Mouse (Mus musculus) spleen, adult 2 months (tissue): ENCODE data around the gene Cdc20b. TPM values are rescaled to one million over a fixed set of nuclear protein-coding genes. Genes with fewer than 3 reads are reported as not detected.
"Not testable (repeated sequence)": the region's sequence is repeated elsewhere in the genome, so short reads cannot be mapped to it uniquely, and the experiment has no call there.

Source experiments
- DNase-seq, 2 experiments: peaks; one replicate each; pipeline versions ENCODE4 v3.0.0 to v3.0.0-alpha.2; 2012 to 2021; ENCODE audit warnings: low spot score in 2 of 2, low read depth in 1 of 2
- H3K27ac ChIP-seq: fragments of 200-500 bp; 2 replicates; pipeline ENCODE4 v1.5.1; 2012; ENCODE audit warnings: low read length, inconsistent platforms; ENCODE audit not compliant: insufficient read depth
- H3K27me3 ChIP-seq: fragments of 200-500 bp; 2 replicates; pipeline ENCODE4 v1.6.1; 2012; ENCODE audit warnings: mild to moderate bottlenecking, moderate library complexity, low read length, inconsistent platforms; ENCODE audit not compliant: control insufficient read depth, insufficient read depth
- H3K36me3 ChIP-seq: fragments of 200-500 bp; 2 replicates; pipeline ENCODE4 v1.6.1; 2012; ENCODE audit warnings: mild to moderate bottlenecking, low read length, inconsistent platforms; ENCODE audit not compliant: control insufficient read depth, insufficient read depth
- H3K4me1 ChIP-seq: fragments of 200-500 bp; 2 replicates; pipeline ENCODE4 v1.6.1; 2011; ENCODE audit warnings: inconsistent platforms; ENCODE audit not compliant: control insufficient read depth, insufficient read depth, insufficient read length
- H3K4me3 ChIP-seq: fragments of 200-500 bp; 2 replicates; pipeline ENCODE4 v1.5.1; 2011; ENCODE audit warnings: mild to moderate bottlenecking, inconsistent platforms; ENCODE audit not compliant: insufficient read depth, insufficient read length; ENCODE audit errors: extremely low read depth
- CTCF ChIP-seq: fragments of 200-500 bp; IDR thresholded peaks from 2 replicates; pipeline ENCODE4 v1.5.1; 2011; ENCODE audit warnings: mild to moderate bottlenecking, inconsistent platforms; ENCODE audit not compliant: insufficient read depth, insufficient read length, insufficient replicate concordance; ENCODE audit errors: extremely low read depth
- POLR2A ChIP-seq: fragments of 200-500 bp; IDR thresholded peaks from 2 replicates; pipeline ENCODE4 v1.6.1; 2011; ENCODE audit warnings: low read depth, low read length, inconsistent platforms
- WGBS: fragments of 180-500 bp; shearing (Covaris S2); methylation state at CpG from one replicate; pipeline ENCODE4 v1.1.7; 2018; 5-methylcytosine and 5-hydroxymethylcytosine counted together
- polyA plus RNA-seq: library from polyadenylated mRNA; depleted of rRNA; stranded (reverse); fragments of >200 nt; gene quantifications from 2 replicates; pipeline ENCODE4 v1.2.3, GENCODE M21; 2012

The Cdc20b gene
- polyA plus RNA-seq, 1 experiment = 0.26 TPM

DNA sequence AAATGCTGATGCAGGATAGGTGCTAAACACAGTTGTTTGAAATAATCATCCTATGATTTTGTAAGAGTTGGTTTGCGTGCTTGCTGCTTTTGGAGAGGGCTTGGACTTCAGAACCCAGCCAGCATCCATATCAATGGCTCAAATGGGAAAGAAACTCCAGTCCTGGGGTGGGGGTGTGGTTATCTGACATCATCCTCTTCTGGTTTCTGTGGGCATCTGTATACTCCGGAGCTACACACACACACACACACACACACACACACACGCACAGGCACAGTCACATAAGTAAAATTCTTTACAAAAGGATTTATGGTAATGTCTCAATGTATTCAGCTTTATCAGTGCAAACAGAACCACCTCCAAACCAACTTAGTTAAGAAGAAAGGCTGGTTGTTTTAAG is 34.8 kb upstream of the Cdc20b start:
- 68% methylated on average over 3 of the region's 3 CpGs for WGBS
- no peaks in the 10 kb centered on the region for H3K36me3 ChIP-seq
- peaks cover 5% of the 10 kb centered on the region for H3K4me1 ChIP-seq
- no peak for DNase-seq
- no peak overlapping the region for H3K27ac ChIP-seq
- H3K27me3 ChIP-seq = peaks cover 9% of the 10 kb centered on the region
- no peak for TF ChIP-seq CTCF
- TF ChIP-seq POLR2A = no peak
- no peak overlapping the region for H3K4me3 ChIP-seq

DNA sequence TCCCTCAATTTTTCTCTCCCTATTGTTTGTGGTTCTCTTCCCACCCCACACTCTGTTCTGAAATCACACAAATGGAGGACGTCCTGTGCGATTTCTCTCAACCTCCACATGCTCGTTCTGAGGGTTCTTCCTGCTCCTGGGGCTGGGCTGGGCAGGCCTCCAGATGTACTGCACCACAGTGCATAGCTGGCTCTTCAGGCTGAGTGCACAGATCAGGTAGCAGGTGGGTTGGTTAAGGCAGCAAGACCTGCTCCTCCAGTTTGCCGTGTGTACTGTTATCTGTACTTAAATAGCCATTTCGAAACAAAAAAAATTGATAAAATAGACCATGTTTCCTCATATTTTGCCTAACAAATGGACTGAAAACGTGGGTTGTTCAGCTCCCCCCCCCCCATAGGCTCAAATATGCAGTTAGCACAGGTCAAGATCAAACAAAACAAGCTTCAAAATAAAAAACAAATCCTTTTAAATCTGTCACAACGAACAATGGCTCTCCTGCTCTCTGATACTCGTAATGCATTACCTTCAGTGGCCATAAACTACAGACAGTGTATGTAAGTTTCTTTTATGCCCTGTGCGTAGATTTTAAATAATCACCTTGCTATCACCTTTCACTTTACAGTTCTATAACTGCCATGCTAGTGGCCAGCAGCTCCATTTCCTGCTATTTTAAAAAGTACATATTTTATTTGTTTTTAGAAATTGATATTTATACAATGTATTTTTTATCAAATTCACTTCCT is 34.2 kb upstream of the Cdc20b start:
- TF ChIP-seq CTCF = no peak
- TF ChIP-seq POLR2A = no peak
- Histone ChIP-seq H3K4me3 (no peak overlapping the region), H3K27ac (no peak overlapping the region), H3K36me3 (no peaks in the 10 kb centered on the region), H3K27me3 (peaks cover 9% of the 10 kb centered on the region), H3K4me1 (peaks cover 5% of the 10 kb centered on the region)
- no peak for DNase-seq
- 59% methylated on average over 9 of the region's 9 CpGs for WGBS

DNA sequence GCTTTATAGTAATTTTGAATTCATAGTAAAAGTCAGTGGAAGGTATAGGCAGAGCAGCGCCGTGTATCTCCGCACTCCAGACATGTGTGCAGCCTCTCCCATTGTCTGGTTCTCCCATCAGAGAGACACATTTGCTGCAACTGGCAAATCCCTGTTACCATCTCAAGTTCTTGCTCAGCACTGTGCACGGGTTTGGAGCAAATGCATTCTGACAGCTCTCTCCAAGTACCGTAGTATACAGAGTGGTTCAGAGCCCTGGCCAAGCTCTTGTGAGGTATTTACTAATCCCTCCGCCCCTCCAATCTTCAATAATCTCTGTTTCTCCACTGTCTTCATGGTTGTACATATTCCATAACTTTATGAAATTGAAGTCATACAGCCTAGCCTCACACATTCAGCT is 22.2 kb upstream of the Cdc20b start:
- 77% methylated on average over 6 of the region's 6 CpGs for WGBS
- TF ChIP-seq POLR2A (no peak), CTCF (no peak)
- no peaks in the 10 kb centered on the region for H3K27me3 ChIP-seq
- peaks cover 3% of the 10 kb centered on the region; the same call in 1 of the 2 replicates for H3K4me1 ChIP-seq
- no peaks in the 10 kb centered on the region for H3K36me3 ChIP-seq
- no peak overlapping the region for H3K27ac ChIP-seq
- DNase-seq = no peak
- H3K4me3 ChIP-seq = no peak overlapping the region; the same call in 1 of the 2 replicates

DNA sequence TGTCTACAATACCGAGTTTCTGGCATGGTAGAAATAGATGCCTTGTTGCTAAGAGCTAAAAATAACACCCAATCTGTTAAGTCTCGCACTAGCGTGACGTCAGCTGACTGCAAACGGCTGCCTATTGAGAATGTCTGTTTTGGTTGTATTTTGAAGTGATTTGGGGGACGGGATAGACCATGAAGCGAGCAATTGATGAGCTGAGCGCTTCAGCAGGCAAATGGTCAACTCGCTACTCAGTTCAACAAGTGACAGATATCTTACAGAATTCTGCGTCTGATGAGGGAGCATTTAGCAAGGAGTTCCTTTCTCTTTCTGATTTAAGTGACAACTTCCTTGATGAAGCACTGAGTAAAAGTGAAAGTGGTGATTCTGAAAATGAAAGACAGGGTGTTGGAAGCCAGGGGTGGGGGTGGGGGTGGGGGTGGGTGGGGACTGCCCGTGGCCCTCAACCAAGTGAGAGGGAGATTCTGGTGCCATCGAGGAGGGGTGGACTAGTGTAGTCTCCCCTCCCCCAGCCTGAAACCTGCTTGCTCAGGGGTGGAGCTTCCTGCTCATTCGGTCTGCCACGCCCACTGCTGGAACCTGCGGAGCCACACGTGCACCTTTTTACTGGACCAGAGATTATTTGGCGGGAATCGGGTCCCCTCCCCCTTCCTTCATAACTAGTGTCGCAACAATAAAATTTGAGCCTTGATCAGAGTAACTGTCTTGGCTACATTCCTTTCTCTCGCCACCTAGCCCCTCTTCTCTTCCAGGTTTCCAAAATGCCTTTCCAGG is 21.5 kb upstream of the Cdc20b start:
- Histone ChIP-seq H3K4me3 (peak overlapping the region; percentile 89), H3K27ac (peak overlapping the region; percentile 77)
- not testable (repeated sequence) for H3K36me3 ChIP-seq, H3K4me1 ChIP-seq, H3K27me3 ChIP-seq
- 12% methylated on average over 19 of the region's 20 CpGs for whole genome bisulfite sequencing
- DNase-seq = peak in 1 of 2 experiments; percentile 65

DNA sequence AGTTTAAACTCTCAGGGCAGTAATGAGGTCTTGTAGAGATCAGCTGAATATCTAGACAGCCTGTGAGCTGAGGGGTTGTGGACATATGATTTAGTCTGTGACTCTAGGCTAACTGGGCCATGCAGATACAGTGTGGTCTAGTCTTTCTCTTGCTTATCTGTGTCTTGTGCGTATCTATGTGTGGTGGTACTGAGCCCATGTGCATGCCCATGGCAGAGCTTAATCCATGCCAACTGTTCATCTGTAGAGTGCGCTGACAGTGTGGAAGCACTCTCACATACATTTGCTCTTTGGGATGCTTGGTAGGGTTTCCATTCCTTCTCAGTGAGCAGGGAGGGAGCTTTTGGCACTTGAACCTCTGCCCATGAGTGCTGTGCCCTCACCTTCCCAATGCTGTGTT is 13.4 kb upstream of the Cdc20b start:
- H3K36me3 ChIP-seq = no peaks in the 10 kb centered on the region
- 85% methylated on average over 2 of the region's 2 CpGs for whole genome bisulfite sequencing
- no peaks in the 10 kb centered on the region for H3K27me3 ChIP-seq
- no peak overlapping the region for H3K4me3 ChIP-seq
- no peak for DNase-seq
- no peak for TF ChIP-seq POLR2A
- no peak for TF ChIP-seq CTCF
- no peak overlapping the region for H3K27ac ChIP-seq
- peaks cover 2% of the 10 kb centered on the region; the same call in 1 of the 2 replicates for H3K4me1 ChIP-seq

DNA sequence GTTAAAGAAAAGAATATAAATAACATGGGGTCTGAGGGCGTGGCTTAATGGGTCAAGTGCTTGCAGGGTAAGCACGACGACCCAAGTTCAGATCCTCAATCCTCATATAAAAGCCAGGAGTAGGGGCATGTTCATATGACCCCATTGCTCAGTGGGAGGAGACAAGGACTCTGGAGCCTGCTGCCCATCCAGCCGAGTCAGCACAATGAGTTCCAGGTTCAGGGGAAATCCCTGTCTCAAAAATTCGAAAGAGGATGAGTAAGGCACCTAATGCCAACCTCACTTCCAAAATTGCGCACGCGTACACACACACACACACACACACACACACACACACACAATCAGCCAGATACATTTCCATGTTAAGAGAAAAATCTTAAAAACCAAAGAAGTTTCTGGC is 12.4 kb upstream of the Cdc20b start:
- Histone ChIP-seq H3K27ac (no peak overlapping the region), H3K27me3 (no peaks in the 10 kb centered on the region), H3K36me3 (no peaks in the 10 kb centered on the region), H3K4me3 (no peak overlapping the region), H3K4me1 (peaks cover 2% of the 10 kb centered on the region; the same call in 1 of the 2 replicates)
- TF ChIP-seq POLR2A = no peak
- no peak for DNase-seq
- 78% methylated on average over 8 of the region's 8 CpGs for WGBS
